Mouse (Mus musculus) E14TG2a.4 (cell line): ENCODE measurements around the gene Slx1b.

Source experiments
- H3K27me3 ChIP-seq: 2 replicates; pipeline ENCODE4 v1.6.1; 2014; ENCODE audit warnings: low read length, control low read depth; ENCODE audit not compliant: insufficient read depth
- H3K36me3 ChIP-seq: 2 replicates; pipeline ENCODE4 v1.6.1; 2014; ENCODE audit warnings: low read length, control low read depth; ENCODE audit not compliant: insufficient read depth
- H3K4me1 ChIP-seq: replicated peaks from 2 replicates; pipeline ENCODE4 v1.6.1; 2014; ENCODE audit warnings: low read depth, low read length, control low read depth
- H3K4me3 ChIP-seq: replicated peaks from 2 replicates; pipeline ENCODE4 v1.5.1; 2014; ENCODE audit warnings: mild to moderate bottlenecking, low read length
- H3K9me3 ChIP-seq: 2 replicates; pipeline ENCODE4 v1.6.1; 2014; ENCODE audit warnings: low read length, control low read depth
- CTCF ChIP-seq: conservative IDR thresholded peaks from 2 replicates; pipeline ENCODE4 v1.5.1; 2014; ENCODE audit warnings: low read length
- NANOG ChIP-seq: IDR thresholded peaks from 2 replicates; pipeline ENCODE4 v1.6.1; 2014; ENCODE audit warnings: borderline replicate concordance, low read length, mixed read lengths
- POU5F1 ChIP-seq: IDR thresholded peaks from 2 replicates; pipeline ENCODE4 v1.6.1; 2014; ENCODE audit warnings: low read length, borderline replicate concordance

The Slx1b gene

DNA sequence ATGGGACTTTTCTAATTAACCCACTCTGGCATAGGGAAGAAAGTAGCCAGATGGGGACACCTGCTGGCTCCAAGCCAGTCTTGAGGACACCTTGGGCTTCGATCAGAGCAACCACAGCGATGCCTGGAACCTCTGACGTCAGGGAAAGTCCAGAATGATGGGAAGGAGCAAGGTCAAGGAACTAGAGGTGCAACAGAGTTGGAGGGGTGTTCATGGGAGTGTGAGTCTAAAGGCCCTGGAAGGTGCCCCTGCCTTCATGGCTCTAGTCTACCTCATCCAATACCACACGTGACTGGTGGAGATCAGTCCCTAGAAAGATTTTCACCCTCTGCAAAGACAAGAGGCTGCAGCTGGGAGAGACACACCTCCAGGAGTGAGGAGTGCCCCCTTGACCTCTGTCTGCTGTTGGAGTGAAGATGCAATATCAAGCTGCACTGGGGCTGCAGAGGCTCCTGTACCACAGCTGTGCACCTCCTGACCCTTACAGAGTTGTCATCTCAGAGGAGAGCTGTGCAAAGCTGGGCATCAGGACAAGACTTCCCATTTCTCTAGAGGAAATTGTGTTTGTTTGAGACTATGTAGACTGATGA, 18.9 kb downstream of the Slx1b start:
- no peaks in the 10 kb centered on the region for H3K27me3 ChIP-seq
- peaks cover 62% of the 10 kb centered on the region for H3K36me3 ChIP-seq
- peaks cover 14% of the 10 kb centered on the region for H3K4me1 ChIP-seq
- H3K9me3 ChIP-seq = no peaks in the 10 kb centered on the region
- TF ChIP-seq CTCF (no peak), NANOG (no peak), POU5F1 (no peak)
- H3K4me3 ChIP-seq = no peak overlapping the region

DNA sequence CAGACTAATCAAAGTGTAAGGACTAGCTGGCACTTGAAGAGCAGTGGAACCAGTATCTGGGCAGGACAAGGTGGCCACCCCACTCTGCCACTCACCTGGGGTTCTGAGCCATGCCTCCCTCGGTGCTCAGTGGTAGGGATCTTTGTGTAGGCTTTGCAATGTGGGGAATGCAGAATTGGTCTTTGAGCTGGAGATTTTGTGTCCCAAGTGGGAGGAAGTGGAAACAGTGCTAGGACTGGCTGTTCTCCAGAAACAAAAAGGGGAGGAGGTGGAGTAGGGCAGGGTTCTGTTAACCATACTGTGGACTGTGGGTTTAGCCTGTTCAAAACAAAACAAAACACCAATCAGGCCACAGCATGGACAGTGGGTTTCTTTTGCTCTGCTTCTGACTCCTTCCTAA, 19.4 kb downstream of the Slx1b start, which contains the start of gene Sult1a1:
Gene Sult1a1 (minus strand): TSS at position 226 of the 400 bp plus-strand sequence.
- Histone ChIP-seq H3K36me3 (peaks cover 68% of the 10 kb centered on the region), H3K4me3 (no peak within 1 kb of the TSS), H3K9me3 (no peaks in the 10 kb centered on the region), H3K4me1 (peaks cover 20% of the 10 kb centered on the region), H3K27me3 (no peaks in the 10 kb centered on the region)
- TF ChIP-seq POU5F1 (no peak), CTCF (no peak), NANOG (no peak)

DNA sequence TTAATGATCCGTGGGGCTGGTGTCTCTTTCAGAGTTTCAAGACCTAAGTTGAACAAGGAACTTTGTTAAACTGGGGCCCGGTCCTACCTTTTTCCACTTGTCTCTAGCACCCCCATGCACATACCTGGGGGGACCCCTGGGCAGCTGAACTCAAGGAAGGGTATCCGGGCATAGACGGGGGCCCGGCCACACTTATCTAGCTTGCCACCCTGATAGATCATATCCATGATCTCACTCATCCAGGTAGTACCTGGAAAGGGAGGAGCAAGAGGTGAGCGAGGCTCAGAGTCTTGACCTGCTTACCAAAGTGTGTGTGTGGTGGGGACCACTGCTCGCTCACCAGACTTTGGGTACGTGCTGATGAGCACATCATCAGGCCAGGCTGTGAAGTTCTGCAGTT, 20.5 kb downstream of the Slx1b start:
- Histone ChIP-seq H3K27me3 (no peaks in the 10 kb centered on the region), H3K4me1 (peaks cover 28% of the 10 kb centered on the region), H3K4me3 (no peak overlapping the region), H3K9me3 (no peaks in the 10 kb centered on the region), H3K36me3 (peaks cover 79% of the 10 kb centered on the region)
- TF ChIP-seq POU5F1 = no peak
- no peak for TF ChIP-seq NANOG

DNA sequence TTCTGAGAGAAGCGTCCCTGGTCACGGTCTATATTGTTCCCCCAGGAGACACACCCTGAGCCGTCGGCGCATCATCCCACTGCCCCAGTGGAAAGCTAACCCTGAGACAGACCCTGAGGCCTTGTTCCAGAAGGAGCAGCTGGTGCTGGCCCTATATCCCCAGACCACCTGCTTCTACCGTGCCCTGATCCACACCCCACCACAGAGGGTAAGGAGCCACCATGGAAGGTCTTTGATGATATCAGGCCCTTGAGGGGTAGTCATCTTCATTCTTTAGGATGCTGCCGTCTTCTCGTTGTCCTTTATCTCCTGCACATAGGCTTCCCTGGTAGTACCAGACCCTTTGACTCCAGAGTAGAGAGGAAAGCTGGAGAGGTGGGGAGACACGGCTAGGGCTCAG, 23.5 kb downstream of the Slx1b start:
- TF ChIP-seq CTCF = no peak
- TF ChIP-seq NANOG = no peak
- TF ChIP-seq POU5F1 = no peak

DNA sequence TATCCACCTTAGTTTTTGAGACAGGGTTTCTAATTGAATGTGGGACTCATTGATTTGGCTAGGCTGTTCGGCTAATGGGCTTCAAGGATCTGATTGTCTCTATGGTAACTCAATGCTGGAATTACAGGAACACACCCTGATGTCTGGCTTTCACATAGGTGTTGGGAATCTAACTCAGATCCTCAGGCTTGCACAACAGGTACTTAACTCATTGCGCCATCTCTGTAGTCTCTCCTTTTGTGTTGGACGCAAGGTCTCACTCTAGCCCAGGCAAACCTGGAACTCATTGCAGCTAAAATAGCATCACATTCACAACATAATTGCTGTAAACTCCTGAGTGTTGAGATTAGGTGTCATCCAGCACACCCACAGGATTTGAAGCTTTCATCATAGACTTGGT, 25.4 kb downstream of the Slx1b start:
- Histone ChIP-seq H3K36me3 (peaks cover 95% of the 10 kb centered on the region), H3K9me3 (no peaks in the 10 kb centered on the region), H3K4me3 (no peak overlapping the region), H3K4me1 (peaks cover 30% of the 10 kb centered on the region), H3K27me3 (no peaks in the 10 kb centered on the region)
- TF ChIP-seq NANOG = no peak
- no peak for TF ChIP-seq POU5F1
- no peak for TF ChIP-seq CTCF

More for the DNA sequence above, 23.5 kb downstream of the Slx1b start:
- Histone ChIP-seq H3K36me3 (peaks cover 91% of the 10 kb centered on the region), H3K4me1 (peaks cover 30% of the 10 kb centered on the region), H3K27me3 (no peaks in the 10 kb centered on the region), H3K9me3 (no peaks in the 10 kb centered on the region), H3K4me3 (no peak overlapping the region)

DNA sequence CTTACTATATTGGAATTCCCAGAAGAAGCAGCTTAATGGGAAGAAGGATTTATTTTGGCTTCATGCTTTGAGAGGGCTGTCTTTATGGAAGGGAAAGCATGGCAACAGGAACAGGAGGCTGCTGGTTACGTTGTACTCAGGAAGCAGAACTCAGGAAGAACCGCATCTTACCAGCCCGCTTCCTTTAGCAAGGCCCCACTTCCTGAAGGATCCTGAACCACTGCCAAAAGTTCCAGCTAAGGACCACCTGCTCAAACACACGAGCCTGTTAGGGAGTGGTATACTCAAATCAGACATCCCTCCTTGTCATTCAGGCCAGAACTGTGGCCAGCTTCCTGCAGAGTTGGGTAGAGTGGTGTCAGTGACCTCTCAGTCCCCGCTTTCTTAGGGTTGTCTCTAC, 27.1 kb downstream of the Slx1b start:
- no peaks in the 10 kb centered on the region for H3K9me3 ChIP-seq
- no peaks in the 10 kb centered on the region for H3K27me3 ChIP-seq
- TF ChIP-seq POU5F1 (no peak), CTCF (no peak), NANOG (no peak)
- H3K4me3 ChIP-seq = no peak overlapping the region
- H3K4me1 ChIP-seq = peaks cover 30% of the 10 kb centered on the region
- peaks cover 96% of the 10 kb centered on the region for H3K36me3 ChIP-seq

DNA sequence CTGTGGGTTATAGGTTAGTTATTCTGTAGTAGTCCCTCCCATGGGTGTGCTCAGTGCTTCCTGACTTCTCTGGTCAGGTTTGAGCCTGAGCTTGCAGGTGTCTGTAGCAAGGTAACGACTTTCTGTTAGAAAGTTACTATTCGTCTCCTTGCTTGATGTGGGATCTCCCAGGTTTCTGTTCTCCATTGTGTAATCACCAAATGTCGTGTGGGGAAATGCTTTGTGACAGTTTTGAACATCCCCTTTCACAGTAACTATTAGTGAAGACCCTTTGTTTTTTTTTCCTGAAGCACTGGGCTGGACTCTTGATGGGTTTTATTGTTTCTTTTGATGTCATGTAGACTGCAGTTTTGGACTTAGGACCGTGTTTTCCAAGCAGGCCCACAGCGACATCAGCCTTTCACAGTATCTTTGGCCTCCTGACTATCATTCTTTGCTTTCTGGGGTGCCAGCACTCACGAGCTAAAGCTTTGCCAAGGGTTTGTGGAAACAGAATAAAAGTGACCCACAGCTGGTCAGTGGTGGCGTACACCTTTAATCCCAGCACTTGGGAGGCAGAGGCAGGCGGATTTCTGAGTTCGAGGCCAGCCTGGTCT, 28.0 kb downstream of the Slx1b start:
- no peak overlapping the region for H3K4me3 ChIP-seq
- no peaks in the 10 kb centered on the region for H3K9me3 ChIP-seq
- H3K36me3 ChIP-seq = peaks cover 96% of the 10 kb centered on the region
- no peak for TF ChIP-seq CTCF
- no peak for TF ChIP-seq POU5F1
- no peak for TF ChIP-seq NANOG
- H3K4me1 ChIP-seq = peaks cover 30% of the 10 kb centered on the region
- H3K27me3 ChIP-seq = no peaks in the 10 kb centered on the region

DNA sequence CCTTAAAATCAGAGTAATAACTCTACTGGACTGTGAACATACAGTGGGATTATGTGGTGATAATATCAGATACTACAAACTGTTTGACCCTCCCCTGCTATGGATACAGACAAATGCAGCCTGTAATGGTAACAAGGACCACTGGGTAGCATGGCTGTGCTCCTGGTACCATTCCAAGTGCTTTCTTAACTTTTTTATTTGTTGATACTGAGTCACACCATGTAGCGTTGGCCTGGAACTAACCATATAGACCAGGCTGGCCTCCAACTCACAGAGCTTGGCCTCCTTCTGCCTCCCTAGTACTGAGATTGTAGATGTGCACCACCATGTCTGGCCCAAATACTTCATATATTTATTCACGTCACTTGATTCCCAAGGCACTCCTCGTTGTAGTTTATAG, 30.3 kb downstream of the Slx1b start:
- H3K4me1 ChIP-seq = peaks cover 11% of the 10 kb centered on the region
- H3K27me3 ChIP-seq = no peaks in the 10 kb centered on the region
- TF ChIP-seq NANOG = no peak
- TF ChIP-seq CTCF = no peak
- TF ChIP-seq POU5F1 = no peak
- H3K36me3 ChIP-seq = peaks cover 90% of the 10 kb centered on the region
- H3K4me3 ChIP-seq = no peak overlapping the region
- H3K9me3 ChIP-seq = no peaks in the 10 kb centered on the region
